Mouse (Mus musculus) cortical plate, adult 2 months (tissue): ENCODE results near the gene Atp2b1.

Experiments used
- CTCF ChIP-seq: fragments of 200-500 bp; IDR thresholded peaks from 2 replicates; pipeline ENCODE4 v1.5.1; 2011; ENCODE audit warnings: mild to moderate bottlenecking, control low read depth, low read length; ENCODE audit not compliant: insufficient read depth; ENCODE audit errors: extremely low read depth
- POLR2A ChIP-seq: fragments of 200-500 bp; IDR thresholded peaks from 2 replicates; pipeline ENCODE4 v1.6.1; 2011; ENCODE audit warnings: mild to moderate bottlenecking, low read length, control low read depth; ENCODE audit not compliant: insufficient read depth; ENCODE audit errors: extremely low read depth

DNA sequence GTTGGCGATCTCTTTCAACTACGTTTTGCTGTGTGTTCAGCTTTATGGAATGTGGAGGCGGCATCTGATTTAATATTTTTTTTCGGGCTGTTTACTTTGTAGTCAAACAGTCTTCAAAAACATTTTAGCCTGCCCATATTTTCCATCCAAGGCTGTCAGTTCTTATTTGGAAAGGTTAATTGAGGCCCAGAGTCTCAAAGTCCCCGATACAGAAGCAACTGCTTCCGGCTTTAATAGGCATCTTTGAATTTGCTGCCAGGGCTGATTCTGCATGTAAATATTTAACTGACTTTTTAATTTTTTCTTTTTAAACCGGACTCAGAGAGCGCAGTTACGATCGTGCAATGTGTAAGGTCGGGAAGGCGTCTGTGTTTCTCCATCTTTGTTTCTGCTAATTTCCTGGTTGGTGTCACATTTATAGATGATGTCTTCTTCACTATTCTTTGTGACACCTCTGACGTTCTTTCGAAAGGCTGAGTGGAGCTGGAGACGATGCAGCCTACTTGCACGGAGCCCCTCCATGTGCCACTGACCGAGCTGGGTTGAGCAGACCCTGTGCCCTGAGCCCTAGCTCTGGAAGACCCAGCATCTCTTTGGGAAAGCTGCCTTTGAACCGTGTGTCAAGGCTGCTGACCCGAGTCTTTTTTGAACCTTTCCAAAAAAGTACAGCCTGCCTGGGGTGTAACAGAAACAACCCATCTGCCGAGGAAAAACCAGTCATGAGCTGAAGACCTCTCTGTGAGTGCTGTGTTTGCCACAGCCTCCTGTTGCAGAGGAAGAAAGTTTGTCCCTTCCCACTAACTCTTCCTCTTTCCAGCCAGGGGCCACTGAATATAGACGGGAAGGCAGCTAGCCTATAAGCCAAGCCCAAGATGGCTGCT, 123.2 kb downstream of the Atp2b1 start:
- TF ChIP-seq POLR2A (no peak), CTCF (no peak)
